Mouse (Mus musculus): ENCODE results near the gene Tyw5.

GRCm38 (mm10) chr1:57386519-57386918 is 20.4 kb downstream of the Tyw5 start:
- TF ChIP-seq CTCF (IDR thresholded peaks at IDR 0.05; ENCODE audit: control insufficient read depth, insufficient read depth, insufficient replicate concordance, low read depth, low read length) (no peak), POLR2A (IDR thresholded peaks at IDR 0.05; ENCODE audit: control insufficient read depth, low read depth, low read length) (no peak)
